In the genomic region with DNA sequence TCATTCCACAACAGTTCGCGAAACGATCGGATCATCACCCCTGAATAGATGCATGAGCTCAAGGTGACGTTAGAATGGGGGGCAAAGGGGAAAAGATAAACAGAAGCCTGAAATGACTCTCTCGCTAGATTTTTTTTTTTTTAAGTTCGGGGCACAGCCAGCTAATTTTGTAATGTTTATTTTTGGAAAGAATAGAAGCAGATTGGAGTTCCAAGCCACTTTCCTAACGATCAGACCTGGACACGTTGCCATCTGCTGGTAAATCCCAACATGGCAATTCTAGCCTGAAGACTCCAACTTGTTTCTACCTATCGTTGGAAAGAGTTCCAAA, we compare ENCODE assay signal across 8 mouse cellular contexts. TPM values are rescaled to one million over a fixed set of nuclear protein-coding genes. Genes with fewer than 3 reads are reported as not detected.
DNase-seq lines count a peak whose midpoint lies in the region; ATAC-seq and TF ChIP-seq lines count a peak whose summit lies in the region.

A gene (minus strand): TSS at position 53 of the 331 bp plus-strand sequence.

- H3K27me3 ChIP-seq in embryonic facial prominence, embryonic 10.5 days (replicated peaks; ENCODE audit: low read depth, poor library complexity, severe bottlenecking) = no peaks in the 10 kb centered on the region
- H3K27me3 ChIP-seq in limb, embryonic 13.5 days = no peaks in the 10 kb centered on the region
- H3K27me3 ChIP-seq in midbrain, postnatal 0 days (ENCODE audit: insufficient read depth, low read length) = no peaks in the 10 kb centered on the region

- ATAC-seq in limb, embryonic 13.5 days (ENCODE audit: low FRiP score, low read depth) = no peak
- ATAC-seq in midbrain, postnatal 0 days (ENCODE audit: low FRiP score) = no peak

- H3K4me3 ChIP-seq in embryonic facial prominence, embryonic 10.5 days = peak within 1 kb of the TSS; percentile 84
- peak within 1 kb of the TSS; percentile 87 for H3K4me3 ChIP-seq in limb, embryonic 13.5 days
- peak within 1 kb of the TSS; percentile 95 for H3K4me3 ChIP-seq in midbrain, postnatal 0 days (ENCODE audit: low read depth, low read length)

- no peaks in the 10 kb centered on the region for H3K9me3 ChIP-seq in embryonic facial prominence, embryonic 10.5 days
- H3K9me3 ChIP-seq in limb, embryonic 13.5 days = no peaks in the 10 kb centered on the region
- no peaks in the 10 kb centered on the region for H3K9me3 ChIP-seq in midbrain, postnatal 0 days (ENCODE audit: low read length)

- peak within 1 kb of the TSS; percentile 97 for H3K9ac ChIP-seq in limb, embryonic 13.5 days
- peak within 1 kb of the TSS; percentile 86 for H3K9ac ChIP-seq in midbrain, postnatal 0 days (replicated peaks; ENCODE audit: low read length, poor library complexity, severe bottlenecking)

- H3K36me3 ChIP-seq in embryonic facial prominence, embryonic 10.5 days (replicated peaks) = peaks cover 21% of the 10 kb centered on the region
- peaks cover 14% of the 10 kb centered on the region for H3K36me3 ChIP-seq in limb, embryonic 13.5 days
- H3K36me3 ChIP-seq in midbrain, postnatal 0 days (ENCODE audit: insufficient read depth, low read length) = peaks cover 15% of the 10 kb centered on the region

- H3K27ac ChIP-seq in embryonic facial prominence, embryonic 10.5 days (replicated peaks) = peak within 1 kb of the TSS; percentile 94
- peak within 1 kb of the TSS; percentile 94 for H3K27ac ChIP-seq in limb, embryonic 13.5 days
- H3K27ac ChIP-seq in midbrain, postnatal 0 days (ENCODE audit: low read depth, low read length) = peak within 1 kb of the TSS; percentile 82; the same call in 1 of the 2 replicates

- DNase-seq in CD4-positive, CD25-positive, alpha-beta regulatory T cell, adult 2 months (ENCODE audit: low read depth, low spot score) = peak; percentile 20
- peak; percentile 67 to 91 for DNase-seq in adrenal gland, adult (ENCODE audit: inconsistent age in 2 of 2, low spot score in 1 of 2)
- no peak for DNase-seq in embryonic facial prominence, embryonic 10.5 days (ENCODE audit: low spot score)
- DNase-seq in heart, adult 8-10 months (ENCODE audit: low spot score) = peak; percentile 87
- peak; percentile 65 to 75 for DNase-seq in kidney, adult 8-10 months
- DNase-seq in midbrain, postnatal 0 days (ENCODE audit: low spot score) = peak; percentile 80
- no peak for DNase-seq in natural killer cell, adult 2 months (ENCODE audit: low spot score in 2 of 2)

- 41% methylated on average over 10 of the region's 10 CpGs for WGBS in embryonic facial prominence, embryonic 10.5 days
- 30% methylated on average over 10 of the region's 10 CpGs for WGBS in limb, embryonic 13.5 days
- WGBS in midbrain, postnatal 0 days = 28% methylated on average over 10 of the region's 10 CpGs

- H3K4me1 ChIP-seq in embryonic facial prominence, embryonic 10.5 days = peaks cover 40% of the 10 kb centered on the region
- peaks cover 30% of the 10 kb centered on the region for H3K4me1 ChIP-seq in limb, embryonic 13.5 days
- H3K4me1 ChIP-seq in midbrain, postnatal 0 days (ENCODE audit: insufficient read depth, low read length) = peaks cover 8% of the 10 kb centered on the region; the same call in 1 of the 2 replicates

- peak within 1 kb of the TSS; percentile 78 for H3K4me2 ChIP-seq in limb, embryonic 13.5 days (replicated peaks)
- H3K4me2 ChIP-seq in midbrain, postnatal 0 days (ENCODE audit: low read depth, low read length, poor library complexity, severe bottlenecking) = peak within 1 kb of the TSS; percentile 84

- peak; percentile 82 for TF ChIP-seq CTCF in midbrain, postnatal 0 days (IDR thresholded peaks at IDR 0.05)

RNA-seq across cellular contexts. Expression of the gene that starts here (rescaled TPM):
- polyA plus RNA-seq in embryonic facial prominence, embryonic 10.5 days (2016; fragmentation: Nextera tagmentation; extraction: Ambion mirVana) = 9.1 and 9.3 TPM in 2 replicates
- total RNA-seq in heart, adult 8-10 months (2022) = 100 to 1,000 TPM; 132 to 160 (median 141) TPM
- 11.5 and 12.3 TPM in 2 replicates for polyA plus RNA-seq in limb, embryonic 13.5 days (2015; fragmentation: Nextera tagmentation; extraction: Ambion mirVana)
- total RNA-seq in midbrain, postnatal 0 days (2014; rRNA removed) = 97.1 and 134 TPM in 2 replicates
- polyA plus RNA-seq in midbrain, postnatal 0 days (2015; fragmentation: Nextera tagmentation; extraction: Ambion mirVana) = 13.5 and 17.0 TPM in 2 replicates

Comparison
In these comparisons a context has a peak if more than half of its experiments do, and no peak if none do; other contexts are left out.
1. DNase-seq: peak in CD4-positive, CD25-positive, alpha-beta regulatory T cell, adult 2 months (single experiment), adrenal gland, adult (2 of 2), heart, adult 8-10 months (single experiment), kidney, adult 8-10 months (2 of 2) and midbrain, postnatal 0 days (single experiment); none in embryonic facial prominence, embryonic 10.5 days (single experiment) and natural killer cell, adult 2 months (0 of 2).
2. Peak in every context shown above with its lines, with median percentiles within 50 percentile points of each other: H3K27ac ChIP-seq and H3K4me3 ChIP-seq.